Comparison of ENCODE assay signal across 25 mouse cellular contexts in the genomic region with DNA sequence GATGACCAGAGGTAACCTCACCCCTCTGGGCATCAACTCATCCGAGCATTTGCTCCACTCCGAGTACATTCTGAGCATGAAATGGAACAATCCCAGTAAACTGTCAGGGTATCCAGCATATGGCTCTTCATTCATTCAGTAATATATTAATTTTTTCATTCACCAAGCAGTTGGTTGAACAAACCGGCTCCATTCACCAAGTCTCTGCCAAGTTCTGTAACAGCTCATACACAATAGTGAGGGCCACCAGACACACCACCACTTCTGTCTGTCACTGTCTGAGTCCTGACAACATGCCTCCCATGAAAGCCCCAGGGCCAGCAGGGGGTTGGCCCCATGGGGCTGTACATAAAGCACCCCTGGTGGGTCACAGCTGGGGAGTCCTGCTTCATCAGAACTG. TPM values are rescaled to one million over a fixed set of nuclear protein-coding genes. Genes with fewer than 3 reads are reported as not detected.
DNase-seq lines count a peak whose midpoint lies in the region; ATAC-seq and TF ChIP-seq lines count a peak whose summit lies in the region.
"Had no signal": no experiment of that assay in that cellular context is flagged by ENCODE, and none has a peak within 500 bp of the region (broad histone marks: within the 10 kb centered on the region; RNA-seq: fewer than 3 reads in every experiment).

No protein-coding gene starts in this region.

- H3K9ac ChIP-seq in forebrain, embryonic 14.5 days (ENCODE audit: low read length): no peak overlapping the region
- no peak overlapping the region for H3K9ac ChIP-seq in forebrain, postnatal 0 days
- H3K9ac ChIP-seq in forebrain, embryonic 12.5 days: no peak overlapping the region
- H3K9ac ChIP-seq in kidney, postnatal 0 days (ENCODE audit: low read depth, low read length): no peak overlapping the region
- H3K9ac ChIP-seq: embryonic facial prominence, embryonic 13.5 days; heart, embryonic 13.5 days; hindbrain, embryonic 15.5 days; intestine, embryonic 15.5 days had no signal

- no peak for TF ChIP-seq CTCF in forebrain, postnatal 0 days (IDR thresholded peaks at IDR 0.05; ENCODE audit: low read depth)
- TF ChIP-seq CTCF in kidney, postnatal 0 days (IDR thresholded peaks at IDR 0.05; ENCODE audit: low read depth): no peak

- DNase-seq in forebrain, embryonic 14.5 days (ENCODE audit: low spot score): peak; percentile 27
- DNase-seq in forebrain, embryonic 10.5 days (ENCODE audit: extremely low spot score, low spot score): no peak
- DNase-seq in forebrain, postnatal 0 days: no peak
- DNase-seq in kidney, postnatal 0 days (ENCODE audit: low spot score): no peak
- no peak for DNase-seq in kidney, postnatal 10 days
- DNase-seq: adrenal gland, postnatal 10 days; adrenal gland, postnatal 36 days; cerebellum, adult 11-12 months; cerebellum, adult 8-10 months; cerebellum, postnatal 10 days; cerebellum, postnatal 36 days; embryo, embryonic 11 days; heart, postnatal 14 days; heart, postnatal 4 days; kidney, adult 11 months had no signal

- no peaks in the 10 kb centered on the region for H3K36me3 ChIP-seq in forebrain, embryonic 14.5 days (ENCODE audit: control insufficient read depth, insufficient read depth, low read length)
- H3K36me3 ChIP-seq in forebrain, embryonic 10.5 days (replicated peaks): no peaks in the 10 kb centered on the region
- H3K36me3 ChIP-seq in forebrain, postnatal 0 days (ENCODE audit: insufficient read depth): 0 out of 2 replicates have a peak, but pooled peaks cover 2% of the 10 kb centered on the region
- no peaks in the 10 kb centered on the region for H3K36me3 ChIP-seq in forebrain, embryonic 12.5 days (replicated peaks)
- no peaks in the 10 kb centered on the region for H3K36me3 ChIP-seq in kidney, postnatal 0 days (ENCODE audit: insufficient read depth, low read length)
- H3K36me3 ChIP-seq: embryonic facial prominence, embryonic 10.5 days; embryonic facial prominence, embryonic 13.5 days; heart, embryonic 10.5 days; heart, embryonic 13.5 days; hindbrain, embryonic 15.5 days; intestine, embryonic 15.5 days had no signal

- no peak overlapping the region for H3K4me3 ChIP-seq in forebrain, embryonic 14.5 days (ENCODE audit: low read depth, low read length)
- H3K4me3 ChIP-seq in forebrain, embryonic 10.5 days: no peak overlapping the region
- H3K4me3 ChIP-seq in forebrain, postnatal 0 days (ENCODE audit: low read depth, low read length): no peak overlapping the region
- H3K4me3 ChIP-seq in forebrain, embryonic 12.5 days (replicated peaks): no peak overlapping the region
- H3K4me3 ChIP-seq in kidney, postnatal 0 days (replicated peaks; ENCODE audit: low read depth, low read length): no peak overlapping the region
- H3K4me3 ChIP-seq: embryonic facial prominence, embryonic 10.5 days; embryonic facial prominence, embryonic 13.5 days; erythroblast, embryonic 14.5 days; heart, adult 2 months; heart, embryonic 10.5 days; heart, embryonic 13.5 days; hindbrain, embryonic 15.5 days; intestine, embryonic 15.5 days had no signal

- peak; percentile 20; the same call in 1 of the 2 replicates for ATAC-seq in forebrain, embryonic 14.5 days
- peak; percentile 56 for ATAC-seq in forebrain, postnatal 0 days
- ATAC-seq in forebrain, embryonic 12.5 days (ENCODE audit: low FRiP score): no peak
- ATAC-seq in kidney, postnatal 0 days (replicated peaks; ENCODE audit: low FRiP score, low read depth): no peak
- ATAC-seq: intestine, embryonic 15.5 days had no signal

- H3K4me2 ChIP-seq in forebrain, embryonic 14.5 days (ENCODE audit: low read length): no peak overlapping the region
- no peak overlapping the region for H3K4me2 ChIP-seq in forebrain, postnatal 0 days (ENCODE audit: low read depth)
- H3K4me2 ChIP-seq in forebrain, embryonic 12.5 days: no peak overlapping the region
- H3K4me2 ChIP-seq in kidney, postnatal 0 days (ENCODE audit: low read length): no peak overlapping the region
- H3K4me2 ChIP-seq: embryonic facial prominence, embryonic 13.5 days; heart, embryonic 13.5 days; hindbrain, embryonic 15.5 days; intestine, embryonic 15.5 days had no signal

- no peaks in the 10 kb centered on the region for H3K9me3 ChIP-seq in forebrain, embryonic 14.5 days (replicated peaks; ENCODE audit: control insufficient read depth, low read length)
- no peaks in the 10 kb centered on the region for H3K9me3 ChIP-seq in forebrain, embryonic 10.5 days
- no peaks in the 10 kb centered on the region for H3K9me3 ChIP-seq in forebrain, postnatal 0 days (ENCODE audit: low read length)
- no peaks in the 10 kb centered on the region for H3K9me3 ChIP-seq in forebrain, embryonic 12.5 days
- no peaks in the 10 kb centered on the region for H3K9me3 ChIP-seq in kidney, postnatal 0 days (replicated peaks; ENCODE audit: low read length)
- H3K9me3 ChIP-seq: embryonic facial prominence, embryonic 10.5 days; embryonic facial prominence, embryonic 13.5 days; heart, embryonic 10.5 days; heart, embryonic 13.5 days; hindbrain, embryonic 15.5 days; intestine, embryonic 15.5 days had no signal

- WGBS in forebrain, embryonic 14.5 days: 58% methylated on average over 3 of the region's 3 CpGs
- 80% methylated on average over 3 of the region's 3 CpGs for WGBS in forebrain, embryonic 10.5 days
- WGBS in forebrain, postnatal 0 days: 29% methylated on average over 3 of the region's 3 CpGs
- 69% methylated on average over 3 of the region's 3 CpGs for WGBS in forebrain, embryonic 12.5 days
- 91% methylated on average over 3 of the region's 3 CpGs for WGBS in kidney, postnatal 0 days

- no peak overlapping the region for H3K27ac ChIP-seq in forebrain, embryonic 14.5 days (ENCODE audit: low read depth, low read length)
- no peak overlapping the region for H3K27ac ChIP-seq in forebrain, embryonic 10.5 days
- H3K27ac ChIP-seq in forebrain, postnatal 0 days (ENCODE audit: low read depth, low read length): no peak overlapping the region
- H3K27ac ChIP-seq in forebrain, embryonic 12.5 days: no peak overlapping the region
- H3K27ac ChIP-seq in kidney, postnatal 0 days: peak overlapping the region; percentile 75; the same call in 1 of the 2 replicates
- H3K27ac ChIP-seq: embryonic facial prominence, embryonic 10.5 days; embryonic facial prominence, embryonic 13.5 days; heart, adult 2 months; heart, embryonic 10.5 days; hindbrain, embryonic 15.5 days; intestine, embryonic 15.5 days had no signal

- H3K27me3 ChIP-seq in forebrain, embryonic 14.5 days (replicated peaks; ENCODE audit: control insufficient read depth, insufficient read depth, low read length): no peaks in the 10 kb centered on the region
- H3K27me3 ChIP-seq in forebrain, embryonic 10.5 days (ENCODE audit: poor library complexity, severe bottlenecking): no peaks in the 10 kb centered on the region
- H3K27me3 ChIP-seq in forebrain, postnatal 0 days (ENCODE audit: insufficient read depth, low read length): no peaks in the 10 kb centered on the region
- H3K27me3 ChIP-seq in forebrain, embryonic 12.5 days: no peaks in the 10 kb centered on the region
- H3K27me3 ChIP-seq in kidney, postnatal 0 days (ENCODE audit: insufficient read depth, low read length): no peaks in the 10 kb centered on the region
- H3K27me3 ChIP-seq: embryonic facial prominence, embryonic 13.5 days; heart, embryonic 13.5 days; hindbrain, embryonic 15.5 days; intestine, embryonic 15.5 days had no signal

- no peaks in the 10 kb centered on the region for H3K4me1 ChIP-seq in forebrain, embryonic 14.5 days (ENCODE audit: control insufficient read depth, insufficient read depth, low read length)
- peaks cover 10% of the 10 kb centered on the region; the same call in 1 of the 2 replicates for H3K4me1 ChIP-seq in forebrain, embryonic 10.5 days
- H3K4me1 ChIP-seq in forebrain, postnatal 0 days (ENCODE audit: insufficient read depth): no peaks in the 10 kb centered on the region; the same call in 1 of the 2 replicates
- peaks cover 5% of the 10 kb centered on the region for H3K4me1 ChIP-seq in forebrain, embryonic 12.5 days
- H3K4me1 ChIP-seq in kidney, postnatal 0 days (replicated peaks; ENCODE audit: insufficient read depth, low read length): peaks cover 19% of the 10 kb centered on the region
- H3K4me1 ChIP-seq: intestine, embryonic 15.5 days had no signal

RNA-seq across cellular contexts. Expression of gene Angptl2, which starts 25.9 kb away (rescaled TPM):
- polyA plus RNA-seq in forebrain, embryonic 14.5 days (2014; fragmentation: Nextera tagmentation; extraction: Ambion mirVana): 8.0 and 12.0 TPM in 2 replicates
- polyA plus RNA-seq in forebrain, embryonic 10.5 days (2016; fragmentation: Nextera tagmentation; extraction: Ambion mirVana): 24.3 and 25.1 TPM in 2 replicates
- total RNA-seq in forebrain, postnatal 0 days (2014; rRNA removed): 7.9 and 17.5 TPM in 2 replicates
- 7.1 and 7.7 TPM in 2 replicates for polyA plus RNA-seq in forebrain, postnatal 0 days (2015; fragmentation: Nextera tagmentation; extraction: Ambion mirVana)
- 17.4 and 18.1 TPM in 2 replicates for polyA plus RNA-seq in forebrain, embryonic 12.5 days (2016; fragmentation: Nextera tagmentation; extraction: Ambion mirVana)
- 36.9 and 41.1 TPM in 2 replicates for polyA plus RNA-seq in kidney, postnatal 0 days (2015; fragmentation: Nextera tagmentation; extraction: Ambion mirVana)
- polyA plus RNA-seq: erythroblast, embryonic 14.5 days had no signal

RNA-seq across cellular contexts. Expression of gene Garnl3, which starts 58.5 kb away (rescaled TPM):
- 21.3 and 33.6 TPM in 2 replicates for polyA plus RNA-seq in forebrain, embryonic 14.5 days (2014; fragmentation: Nextera tagmentation; extraction: Ambion mirVana)
- polyA plus RNA-seq in forebrain, embryonic 10.5 days (2016; fragmentation: Nextera tagmentation; extraction: Ambion mirVana): 8.6 and 9.1 TPM in 2 replicates
- 114 and 139 TPM in 2 replicates for total RNA-seq in forebrain, postnatal 0 days (2014; rRNA removed)
- polyA plus RNA-seq in forebrain, postnatal 0 days (2015; fragmentation: Nextera tagmentation; extraction: Ambion mirVana): 43.7 and 49.8 TPM in 2 replicates
- 14.5 and 15.1 TPM in 2 replicates for polyA plus RNA-seq in forebrain, embryonic 12.5 days (2016; fragmentation: Nextera tagmentation; extraction: Ambion mirVana)
- polyA plus RNA-seq in kidney, postnatal 0 days (2015; fragmentation: Nextera tagmentation; extraction: Ambion mirVana): 6.6 and 6.9 TPM in 2 replicates
- total RNA-seq: granulocyte monocyte progenitor cell, adult 5-6 weeks had no signal
- polyA plus RNA-seq: erythroblast, embryonic 14.5 days had no signal

Comparison
In these comparisons a context has a peak if more than half of its experiments do, and no peak if none do; other contexts are left out.
1. ATAC-seq: peak in forebrain, embryonic 14.5 days (single experiment) and forebrain, postnatal 0 days (single experiment); none in forebrain, embryonic 12.5 days (single experiment) and kidney, postnatal 0 days (single experiment).